Mouse (Mus musculus) hindbrain, embryonic 12.5 days (tissue): ENCODE data around the gene Man1c1. TPM values are rescaled to one million over a fixed set of nuclear protein-coding genes. Genes with fewer than 3 reads are reported as not detected.

Source experiments
- ATAC-seq: fragments of 200-750 bp; cut with Nextera tagmentation; 2 replicates; pipeline ENCODE4 v1.8.0; 2017; ENCODE audit warnings: moderate TSS enrichment; ENCODE audit not compliant: low FRiP score
- H3K27ac ChIP-seq: fragments of 300-500 bp; sonication (generic); 2 replicates; pipeline ENCODE4 v1.5.1; 2016; ENCODE audit warnings: mild to moderate bottlenecking
- H3K27me3 ChIP-seq: fragments of 300-500 bp; sonication (generic); 2 replicates; pipeline ENCODE4 v1.6.1; 2016; ENCODE audit warnings: mild to moderate bottlenecking
- H3K36me3 ChIP-seq: fragments of 300-500 bp; sonication (generic); 2 replicates; pipeline ENCODE4 v1.6.1; 2016; ENCODE audit warnings: mild to moderate bottlenecking
- H3K4me1 ChIP-seq: fragments of 300-500 bp; sonication (generic); 2 replicates; pipeline ENCODE4 v1.6.1; 2016
- H3K4me2 ChIP-seq: fragments of 300-500 bp; sonication (generic); replicated peaks from 2 replicates; pipeline ENCODE4 v1.6.1; 2016; ENCODE audit warnings: mild to moderate bottlenecking
- H3K4me3 ChIP-seq: fragments of 300-500 bp; sonication (generic); 2 replicates; pipeline ENCODE4 v1.5.1; 2016; ENCODE audit warnings: mild to moderate bottlenecking
- H3K9ac ChIP-seq: fragments of 300-500 bp; sonication (generic); 2 replicates; pipeline ENCODE4 v1.6.1; 2016; ENCODE audit warnings: mild to moderate bottlenecking, moderate library complexity
- H3K9me3 ChIP-seq: fragments of 300-500 bp; sonication (generic); replicated peaks from 2 replicates; pipeline ENCODE4 v1.6.1; 2016; ENCODE audit warnings: mild to moderate bottlenecking
- WGBS: fragments of 180-500 bp; shearing (Covaris S2); methylation state at CpG from one replicate; pipeline ENCODE4 v1.1.7; 2016; 5-methylcytosine and 5-hydroxymethylcytosine counted together
- polyA plus RNA-seq: library from polyadenylated mRNA; unstranded; fragments of >200 nt; fragmentation: Nextera tagmentation; extraction: Ambion mirVana; gene quantifications from 2 replicates; pipeline ENCODE4 v1.2.1, GENCODE M21; 2016

Man1c1 gene
- polyA plus RNA-seq, 1 experiment from 2014 or later, result 6.4 TPM

- peaks cover 17% of the 10 kb centered on the region for H3K4me1 ChIP-seq
- no peak overlapping the region for H3K27ac ChIP-seq
- H3K9me3 ChIP-seq, result no peaks in the 10 kb centered on the region
- 90% methylated on average over 4 of the region's 4 CpGs for WGBS
- H3K36me3 ChIP-seq, result no peaks in the 10 kb centered on the region
- no peak for ATAC-seq
- no peaks in the 10 kb centered on the region for H3K27me3 ChIP-seq
- no peak overlapping the region for H3K4me3 ChIP-seq
- no peak overlapping the region for H3K4me2 ChIP-seq
- H3K9ac ChIP-seq, result no peak overlapping the region
Measured at GRCm38 (mm10) chr4:134626350-134626749, 77.7 kb downstream of the Man1c1 start.

GRCm38 (mm10) chr4:134624109-134624862 lies 79.8 kb downstream of the Man1c1 start:
- Histone ChIP-seq H3K4me1 (peaks cover 21% of the 10 kb centered on the region), H3K27me3 (peaks cover 3% of the 10 kb centered on the region; the same call in 1 of the 2 replicates), H3K9me3 (no peaks in the 10 kb centered on the region), H3K27ac (peak overlapping the region; percentile 31; the same call in 1 of the 2 replicates), H3K4me3 (no peak overlapping the region), H3K36me3 (no peaks in the 10 kb centered on the region), H3K4me2 (no peak overlapping the region), H3K9ac (0 out of 2 replicates have a peak overlapping the region, but pooled peaks have one; percentile 8)
- 58% methylated on average over 14 of the region's 14 CpGs for WGBS
- ATAC-seq, result no peak

- H3K9ac ChIP-seq, result no peak overlapping the region
- H3K4me1 ChIP-seq, result peaks cover 18% of the 10 kb centered on the region
- H3K27ac ChIP-seq, result no peak overlapping the region
- ATAC-seq, result no peak
- no peak overlapping the region for H3K4me2 ChIP-seq
- H3K36me3 ChIP-seq, result no peaks in the 10 kb centered on the region
- no peaks in the 10 kb centered on the region for H3K9me3 ChIP-seq
- H3K27me3 ChIP-seq, result peaks cover 3% of the 10 kb centered on the region; the same call in 1 of the 2 replicates
- 83% methylated on average over 9 of the region's 9 CpGs for WGBS
- no peak overlapping the region for H3K4me3 ChIP-seq
Measured at GRCm38 (mm10) chr4:134621695-134622094, 82.4 kb downstream of the Man1c1 start.

GRCm38 (mm10) chr4:134620246-134620645 lies 83.8 kb downstream of the Man1c1 start:
- Histone ChIP-seq H3K4me1 (peaks cover 25% of the 10 kb centered on the region), H3K4me3 (no peak overlapping the region), H3K36me3 (no peaks in the 10 kb centered on the region), H3K27me3 (peaks cover 5% of the 10 kb centered on the region; the same call in 1 of the 2 replicates), H3K27ac (no peak overlapping the region), H3K9me3 (no peaks in the 10 kb centered on the region), H3K4me2 (no peak overlapping the region), H3K9ac (no peak overlapping the region)
- 86% methylated on average over 8 of the region's 8 CpGs for WGBS
- ATAC-seq, result no peak

GRCm38 (mm10) chr4:134619489-134619870 lies 84.6 kb downstream of the Man1c1 start:
- Histone ChIP-seq H3K27ac (no peak overlapping the region), H3K27me3 (peaks cover 5% of the 10 kb centered on the region; the same call in 1 of the 2 replicates), H3K4me1 (peaks cover 24% of the 10 kb centered on the region), H3K36me3 (no peaks in the 10 kb centered on the region), H3K4me2 (no peak overlapping the region), H3K9ac (no peak overlapping the region), H3K9me3 (no peaks in the 10 kb centered on the region), H3K4me3 (no peak overlapping the region)
- WGBS, result 58% methylated on average over 10 of the region's 10 CpGs
- no peak for ATAC-seq

- WGBS, result 75% methylated on average over 13 of the region's 13 CpGs
- H3K27me3 ChIP-seq, result peaks cover 5% of the 10 kb centered on the region; the same call in 1 of the 2 replicates
- H3K4me2 ChIP-seq, result no peak overlapping the region
- H3K27ac ChIP-seq, result no peak overlapping the region
- H3K9me3 ChIP-seq, result no peaks in the 10 kb centered on the region
- no peak overlapping the region for H3K9ac ChIP-seq
- ATAC-seq, result no peak
- H3K36me3 ChIP-seq, result no peaks in the 10 kb centered on the region
- H3K4me3 ChIP-seq, result no peak overlapping the region
- H3K4me1 ChIP-seq, result peaks cover 19% of the 10 kb centered on the region
Measured at GRCm38 (mm10) chr4:134618810-134619488, 85.1 kb downstream of the Man1c1 start.

GRCm38 (mm10) chr4:134617779-134618178 lies 86.3 kb downstream of the Man1c1 start:
- ATAC-seq, result no peak
- H3K4me2 ChIP-seq, result no peak overlapping the region
- peaks cover 19% of the 10 kb centered on the region for H3K4me1 ChIP-seq
- H3K9me3 ChIP-seq, result no peaks in the 10 kb centered on the region; the same call in 1 of the 2 replicates
- H3K36me3 ChIP-seq, result no peaks in the 10 kb centered on the region
- no peak overlapping the region for H3K4me3 ChIP-seq
- H3K27me3 ChIP-seq, result peaks cover 5% of the 10 kb centered on the region; the same call in 1 of the 2 replicates
- no peak overlapping the region for H3K9ac ChIP-seq
- whole genome bisulfite sequencing, result 65% methylated on average over 4 of the region's 4 CpGs
- H3K27ac ChIP-seq, result no peak overlapping the region

- H3K27me3 ChIP-seq, result peaks cover 3% of the 10 kb centered on the region; the same call in 1 of the 2 replicates
- H3K36me3 ChIP-seq, result no peaks in the 10 kb centered on the region
- H3K4me1 ChIP-seq, result peaks cover 19% of the 10 kb centered on the region
- no peak overlapping the region; the same call in 1 of the 2 replicates for H3K27ac ChIP-seq
- H3K4me3 ChIP-seq, result no peak overlapping the region
- 62% methylated on average over 15 of the region's 15 CpGs for WGBS
- no peaks in the 10 kb centered on the region; the same call in 1 of the 2 replicates for H3K9me3 ChIP-seq
- ATAC-seq, result no peak
- H3K4me2 ChIP-seq, result no peak overlapping the region
- H3K9ac ChIP-seq, result no peak overlapping the region; the same call in 1 of the 2 replicates
Measured at GRCm38 (mm10) chr4:134615929-134616625, 88.0 kb downstream of the Man1c1 start.

GRCm38 (mm10) chr4:134612070-134612667 lies 91.9 kb downstream of the Man1c1 start:
- Histone ChIP-seq H3K27ac (no peak overlapping the region), H3K9ac (no peak overlapping the region), H3K27me3 (0 out of 2 replicates have a peak, but pooled peaks cover 2% of the 10 kb centered on the region), H3K4me3 (no peak overlapping the region), H3K4me1 (peaks cover 7% of the 10 kb centered on the region; the same call in 1 of the 2 replicates), H3K36me3 (no peaks in the 10 kb centered on the region), H3K9me3 (peaks cover 3% of the 10 kb centered on the region; the same call in 1 of the 2 replicates), H3K4me2 (no peak overlapping the region)
- ATAC-seq, result no peak
- 61% methylated on average over 16 of the region's 16 CpGs for WGBS

GRCm38 (mm10) chr4:134610616-134611015 lies 93.5 kb downstream of the Man1c1 start:
- H3K27me3 ChIP-seq, result no peaks in the 10 kb centered on the region
- WGBS, result 88% methylated on average over 3 of the region's 3 CpGs
- H3K4me3 ChIP-seq, result no peak overlapping the region
- H3K27ac ChIP-seq, result no peak overlapping the region
- ATAC-seq, result no peak
- H3K9me3 ChIP-seq, result peaks cover 3% of the 10 kb centered on the region; the same call in 1 of the 2 replicates
- H3K9ac ChIP-seq, result no peak overlapping the region
- no peak overlapping the region for H3K4me2 ChIP-seq
- H3K4me1 ChIP-seq, result peaks cover 3% of the 10 kb centered on the region; the same call in 1 of the 2 replicates
- H3K36me3 ChIP-seq, result no peaks in the 10 kb centered on the region

- Histone ChIP-seq H3K27ac (no peak overlapping the region), H3K27me3 (no peaks in the 10 kb centered on the region; the same call in 1 of the 2 replicates), H3K9ac (no peak overlapping the region), H3K9me3 (0 out of 2 replicates have a peak, but pooled peaks cover 3% of the 10 kb centered on the region), H3K4me3 (no peak overlapping the region), H3K36me3 (no peaks in the 10 kb centered on the region), H3K4me1 (peaks cover 17% of the 10 kb centered on the region), H3K4me2 (no peak overlapping the region)
- 89% methylated on average over 5 of the region's 5 CpGs for WGBS
- no peak for ATAC-seq
Measured at GRCm38 (mm10) chr4:134607679-134608078, 96.4 kb downstream of the Man1c1 start.
